Mouse (Mus musculus): Measurements from ENCODE around the gene Olfr818.
"Not testable (repeated sequence)": the region's sequence is repeated elsewhere in the genome, so short reads cannot be mapped to it uniquely, and the experiment has no call there.

Gene Olfr818

DNA sequence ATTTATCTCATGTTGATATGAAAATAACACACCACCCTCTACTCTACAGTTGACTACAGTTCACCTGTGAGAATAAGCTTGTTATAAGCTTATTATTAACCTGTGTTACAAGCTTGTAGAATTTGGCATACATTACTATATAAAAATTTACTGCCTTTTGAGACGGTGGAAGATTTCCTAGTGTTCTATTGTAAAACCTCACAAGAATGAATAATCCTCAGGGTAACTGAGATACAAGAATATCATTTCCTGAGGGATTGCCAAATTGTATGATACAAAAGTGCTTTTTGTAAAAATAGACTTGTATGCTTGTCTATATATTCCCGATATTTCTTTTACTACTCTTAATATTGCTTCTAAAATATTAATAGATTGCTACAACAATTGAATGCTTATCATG, at the start of gene Olfr818:
TSS of gene Olfr818 (minus strand) at position 101 of the 400 bp plus-strand sequence.
- DNase-seq (ENCODE audit: low read depth, low spot score) = no peak

DNA sequence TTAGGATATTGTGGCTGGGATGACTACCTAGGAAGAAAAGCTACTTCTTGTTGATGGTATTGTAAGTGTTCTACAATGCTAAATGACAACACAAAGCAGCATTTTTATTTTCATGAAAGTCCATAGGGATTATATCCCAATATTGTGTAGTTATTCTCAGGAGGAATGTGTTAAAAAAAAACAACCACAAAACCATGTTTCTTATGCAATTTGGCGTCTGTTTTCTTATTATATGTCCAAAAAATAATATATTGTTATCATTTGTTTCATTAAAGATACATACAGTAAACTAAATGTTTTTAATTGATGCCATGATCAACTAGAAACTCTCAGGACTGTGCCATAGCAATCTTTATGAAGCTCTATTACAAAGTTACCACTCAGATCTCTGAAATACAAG, 36.1 kb upstream of the Olfr818 start, which contains the start of gene Gm10310:
TSS of gene Gm10310 (minus strand) at position 101 of the 400 bp plus-strand sequence.
- not testable (repeated sequence) for DNase-seq (ENCODE audit: low read depth, low spot score)

DNA sequence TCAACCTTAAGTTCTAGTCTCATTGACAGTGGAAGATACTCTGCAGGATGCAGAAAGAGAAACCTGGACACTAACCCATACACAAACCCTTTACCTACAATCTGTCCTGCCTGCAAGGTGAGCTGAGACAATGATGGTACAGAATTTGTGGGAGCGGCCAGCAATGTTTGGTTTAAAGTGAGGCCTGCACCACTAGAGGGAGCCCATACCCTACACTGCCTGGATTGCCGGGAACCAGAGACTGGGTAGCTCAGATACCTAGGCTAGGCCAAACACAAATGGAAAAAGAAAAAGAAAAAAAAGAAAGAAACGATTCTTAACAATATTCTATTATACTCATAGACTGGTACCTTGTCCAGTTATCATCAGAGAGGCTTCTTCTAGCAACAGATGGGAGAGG, 33.0 kb upstream of the Olfr818 start:
- DNase-seq (ENCODE audit: low read depth, low spot score) = not testable (repeated sequence)

DNA sequence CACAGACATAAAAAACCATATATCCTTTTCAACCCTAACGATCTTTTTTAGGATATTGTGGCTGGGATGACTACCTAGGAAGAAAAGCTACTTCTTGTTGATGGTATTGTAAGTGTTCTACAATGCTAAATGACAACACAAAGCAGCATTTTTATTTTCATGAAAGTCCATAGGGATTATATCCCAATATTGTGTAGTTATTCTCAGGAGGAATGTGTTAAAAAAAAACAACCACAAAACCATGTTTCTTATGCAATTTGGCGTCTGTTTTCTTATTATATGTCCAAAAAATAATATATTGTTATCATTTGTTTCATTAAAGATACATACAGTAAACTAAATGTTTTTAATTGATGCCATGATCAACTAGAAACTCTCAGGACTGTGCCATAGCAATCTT, 27.1 kb upstream of the Olfr818 start, which contains the start of gene Olfr247:
TSS of gene Olfr247 (minus strand) at position 101 of the 400 bp plus-strand sequence.
- DNase-seq (ENCODE audit: low read depth, low spot score) = not testable (repeated sequence)

DNA sequence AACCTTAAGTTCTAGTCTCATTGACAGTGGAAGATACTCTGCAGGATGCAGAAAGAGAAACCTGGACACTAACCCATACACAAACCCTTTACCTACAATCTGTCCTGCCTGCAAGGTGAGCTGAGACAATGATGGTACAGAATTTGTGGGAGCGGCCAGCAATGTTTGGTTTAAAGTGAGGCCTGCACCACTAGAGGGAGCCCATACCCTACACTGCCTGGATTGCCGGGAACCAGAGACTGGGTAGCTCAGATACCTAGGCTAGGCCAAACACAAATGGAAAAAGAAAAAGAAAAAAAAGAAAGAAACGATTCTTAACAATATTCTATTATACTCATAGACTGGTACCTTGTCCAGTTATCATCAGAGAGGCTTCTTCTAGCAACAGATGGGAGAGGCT, 24.1 kb upstream of the Olfr818 start:
- not testable (repeated sequence) for DNase-seq (ENCODE audit: low read depth, low spot score)

DNA sequence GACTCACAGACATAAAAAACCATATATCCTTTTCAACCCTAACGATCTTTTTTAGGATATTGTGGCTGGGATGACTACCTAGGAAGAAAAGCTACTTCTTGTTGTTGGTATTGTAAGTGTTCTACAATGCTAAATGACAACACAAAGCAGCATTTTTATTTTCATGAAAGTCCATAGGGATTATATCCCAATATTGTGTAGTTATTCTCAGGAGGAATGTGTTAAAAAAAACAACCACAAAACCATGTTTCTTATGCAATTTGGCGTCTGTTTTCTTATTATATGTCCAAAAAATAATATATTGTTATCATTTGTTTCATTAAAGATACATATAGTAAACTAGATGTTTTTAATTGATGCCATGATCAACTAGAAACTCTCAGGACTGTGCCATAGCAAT, 18.3 kb upstream of the Olfr818 start, which contains the start of gene Olfr819:
TSS of gene Olfr819 (minus strand) at position 101 of the 400 bp plus-strand sequence.
- not testable (repeated sequence) for DNase-seq (ENCODE audit: low read depth, low spot score)

DNA sequence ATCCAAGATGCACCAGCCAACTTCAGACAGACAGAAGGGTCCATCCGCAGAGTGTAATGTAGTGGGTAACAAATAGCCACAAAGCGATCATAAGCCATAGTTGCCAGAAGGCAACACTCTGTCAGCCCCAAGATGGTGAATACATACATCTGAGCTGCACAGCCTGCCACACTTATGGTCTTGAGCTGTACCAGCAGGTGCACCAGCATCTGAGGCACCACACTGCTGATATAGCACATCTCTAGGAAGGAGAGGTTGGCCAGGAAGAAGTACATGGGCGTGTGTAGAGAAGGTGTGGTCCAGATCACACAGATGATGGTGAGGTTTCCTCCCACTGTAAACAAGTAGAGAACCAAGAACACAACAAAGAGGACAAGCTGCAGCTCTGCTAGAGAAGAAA, 17.3 kb upstream of the Olfr818 start:
- not testable (repeated sequence) for DNase-seq (ENCODE audit: low read depth, low spot score)

DNA sequence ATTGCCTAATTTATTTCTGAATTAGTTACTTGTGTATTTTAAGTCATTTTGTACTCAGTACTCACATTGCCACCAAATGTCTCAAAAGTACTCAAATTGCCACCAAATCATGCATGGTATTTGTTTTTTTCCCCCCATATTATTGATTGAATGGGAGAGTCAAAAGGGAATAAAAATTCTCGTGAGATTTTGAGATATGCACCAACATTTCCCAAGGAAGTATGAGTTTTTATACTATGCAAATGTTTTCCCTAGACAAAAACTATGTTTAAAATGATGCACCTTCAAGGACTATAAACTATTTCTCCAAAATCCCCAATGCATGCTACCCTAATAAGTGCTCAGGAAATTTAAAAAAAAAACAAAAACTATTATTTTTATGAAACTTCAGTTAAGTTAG, 33.4 kb downstream of the Olfr818 start, which contains the start of gene Olfr816:
TSS of gene Olfr816 (minus strand) at position 101 of the 400 bp plus-strand sequence.
- DNase-seq (ENCODE audit: low read depth, low spot score) = no peak

DNA sequence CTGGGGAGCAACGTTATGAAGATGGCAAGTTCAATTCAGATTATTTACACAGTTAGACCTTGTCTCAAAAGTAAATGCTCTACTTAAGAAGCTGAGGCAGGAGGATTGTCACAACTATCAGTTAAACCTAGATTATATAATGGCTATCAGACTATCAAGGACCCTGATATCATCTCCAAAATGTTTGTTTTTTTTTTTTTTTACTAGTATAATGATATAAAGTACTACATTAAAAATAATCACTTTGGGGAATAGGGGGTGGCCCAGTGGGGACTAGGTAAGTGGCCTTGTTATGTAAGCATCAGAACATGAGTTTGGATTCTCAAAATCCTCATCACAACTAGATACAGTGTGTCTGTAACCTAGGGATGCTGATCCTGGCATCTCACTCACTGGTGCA, 43.1 kb downstream of the Olfr818 start, which contains the start of gene Olfr815:
TSS of gene Olfr815 (minus strand) at position 101 of the 400 bp plus-strand sequence.
- not testable (repeated sequence) for DNase-seq (ENCODE audit: low read depth, low spot score)

Measured in retina, adult 2 months (tissue).